Mouse (Mus musculus): ENCODE measurements around the gene Midn. TPM values are rescaled to one million over a fixed set of nuclear protein-coding genes. Genes with fewer than 3 reads are reported as not detected.

The Midn gene
- polyA plus RNA-seq, 1 experiment from 2014 or later, result 3.0 TPM

- H3K27me3 ChIP-seq (ENCODE audit: insufficient read depth, low read length), result peaks cover 39% of the 10 kb centered on the region
- no peak for TF ChIP-seq EP300 (IDR thresholded peaks at IDR 0.05; ENCODE audit: low read depth)
- no peak for TF ChIP-seq CTCF (IDR thresholded peaks at IDR 0.05; ENCODE audit: low read depth)
- ATAC-seq (no peak), DNase-seq (no peak)
- no peak overlapping the region for H3K4me3 ChIP-seq (ENCODE audit: low read depth, low read length)
- H3K4me1 ChIP-seq (ENCODE audit: insufficient read depth), result peaks cover 3% of the 10 kb centered on the region; the same call in 1 of the 2 replicates
- no peaks in the 10 kb centered on the region for H3K36me3 ChIP-seq (replicated peaks; ENCODE audit: insufficient read depth, low read length)
- no peak overlapping the region for H3K4me2 ChIP-seq (ENCODE audit: low read depth, low read length)
- WGBS (ENCODE audit: insufficient replicate concordance), result 57% methylated on average over 6 of the region's 6 CpGs
- no peak overlapping the region for H3K27ac ChIP-seq (ENCODE audit: low read depth)
- no peaks in the 10 kb centered on the region for H3K9me3 ChIP-seq (ENCODE audit: low read length)
- H3K9ac ChIP-seq (replicated peaks), result no peak overlapping the region
Observed at GRCm38 (mm10) chr10:80180288-80180687, 32.2 kb downstream of the Midn start.

GRCm38 (mm10) chr10:80180823-80181222 lies 32.8 kb downstream of the Midn start:
- WGBS (ENCODE audit: insufficient replicate concordance), result 75% methylated on average over 5 of the region's 5 CpGs
- H3K9ac ChIP-seq (replicated peaks), result no peak overlapping the region

GRCm38 (mm10) chr10:80182547-80182946 lies 34.5 kb downstream of the Midn start:
- Histone ChIP-seq H3K9me3 (ENCODE audit: low read length) (no peaks in the 10 kb centered on the region), H3K36me3 (replicated peaks; ENCODE audit: insufficient read depth, low read length) (no peaks in the 10 kb centered on the region), H3K27me3 (ENCODE audit: insufficient read depth, low read length) (peaks cover 57% of the 10 kb centered on the region), H3K4me3 (ENCODE audit: low read depth, low read length) (no peak overlapping the region), H3K4me2 (ENCODE audit: low read depth, low read length) (no peak overlapping the region), H3K9ac (replicated peaks) (no peak overlapping the region), H3K4me1 (ENCODE audit: insufficient read depth) (peaks cover 3% of the 10 kb centered on the region; the same call in 1 of the 2 replicates), H3K27ac (ENCODE audit: low read depth) (no peak overlapping the region)
- no peak for ATAC-seq
- no peak for DNase-seq
- WGBS (ENCODE audit: insufficient replicate concordance), result 82% methylated on average over 7 of the region's 7 CpGs
- TF ChIP-seq CTCF (IDR thresholded peaks at IDR 0.05; ENCODE audit: low read depth), result no peak
- no peak for TF ChIP-seq EP300 (IDR thresholded peaks at IDR 0.05; ENCODE audit: low read depth)

More at GRCm38 (mm10) chr10:80180823-80181222, 32.8 kb downstream of the Midn start:
- Histone ChIP-seq H3K27ac (ENCODE audit: low read depth) (no peak overlapping the region), H3K4me3 (ENCODE audit: low read depth, low read length) (no peak overlapping the region), H3K36me3 (replicated peaks; ENCODE audit: insufficient read depth, low read length) (no peaks in the 10 kb centered on the region), H3K27me3 (ENCODE audit: insufficient read depth, low read length) (peaks cover 42% of the 10 kb centered on the region), H3K4me1 (ENCODE audit: insufficient read depth) (peaks cover 3% of the 10 kb centered on the region; the same call in 1 of the 2 replicates), H3K4me2 (ENCODE audit: low read depth, low read length) (no peak overlapping the region), H3K9me3 (ENCODE audit: low read length) (no peaks in the 10 kb centered on the region)
- ATAC-seq (no peak), DNase-seq (no peak)
- no peak for TF ChIP-seq EP300 (IDR thresholded peaks at IDR 0.05; ENCODE audit: low read depth)

GRCm38 (mm10) chr10:80186649-80187048 lies 38.6 kb downstream of the Midn start:
- TF ChIP-seq EP300 (IDR thresholded peaks at IDR 0.05; ENCODE audit: low read depth) (no peak), CTCF (IDR thresholded peaks at IDR 0.05; ENCODE audit: low read depth) (no peak)
- Histone ChIP-seq H3K4me3 (ENCODE audit: low read depth, low read length) (no peak overlapping the region), H3K9me3 (ENCODE audit: low read length) (no peaks in the 10 kb centered on the region), H3K4me1 (ENCODE audit: insufficient read depth) (peaks cover 7% of the 10 kb centered on the region; the same call in 1 of the 2 replicates), H3K27ac (ENCODE audit: low read depth) (no peak overlapping the region), H3K27me3 (ENCODE audit: insufficient read depth, low read length) (peaks cover 61% of the 10 kb centered on the region), H3K36me3 (replicated peaks; ENCODE audit: insufficient read depth, low read length) (no peaks in the 10 kb centered on the region), H3K9ac (replicated peaks) (no peak overlapping the region), H3K4me2 (ENCODE audit: low read depth, low read length) (no peak overlapping the region)
- ATAC-seq (no peak), DNase-seq (no peak)
- 27% methylated on average over 27 of the region's 27 CpGs for WGBS (ENCODE audit: insufficient replicate concordance)

GRCm38 (mm10) chr10:80187739-80188138 lies 39.7 kb downstream of the Midn start:
- no peaks in the 10 kb centered on the region for H3K9me3 ChIP-seq (ENCODE audit: low read length)

GRCm38 (mm10) chr10:80188453-80189024 lies 40.5 kb downstream of the Midn start:
- no peak for TF ChIP-seq CTCF (IDR thresholded peaks at IDR 0.05; ENCODE audit: low read depth)
- 77% methylated on average over 15 of the region's 15 CpGs for WGBS (ENCODE audit: insufficient replicate concordance)
- Histone ChIP-seq H3K27ac (ENCODE audit: low read depth) (no peak overlapping the region), H3K4me3 (ENCODE audit: low read depth, low read length) (no peak overlapping the region), H3K4me1 (ENCODE audit: insufficient read depth) (peaks cover 7% of the 10 kb centered on the region; the same call in 1 of the 2 replicates), H3K9me3 (ENCODE audit: low read length) (no peaks in the 10 kb centered on the region), H3K4me2 (ENCODE audit: low read depth, low read length) (no peak overlapping the region), H3K36me3 (replicated peaks; ENCODE audit: insufficient read depth, low read length) (no peaks in the 10 kb centered on the region), H3K27me3 (ENCODE audit: insufficient read depth, low read length) (peaks cover 64% of the 10 kb centered on the region), H3K9ac (replicated peaks) (no peak overlapping the region)
- DNase-seq, result no peak
- ATAC-seq, result no peak

More at GRCm38 (mm10) chr10:80187739-80188138, 39.7 kb downstream of the Midn start:
- no peak overlapping the region for H3K27ac ChIP-seq (ENCODE audit: low read depth)
- H3K36me3 ChIP-seq (replicated peaks; ENCODE audit: insufficient read depth, low read length), result no peaks in the 10 kb centered on the region
- no peak for TF ChIP-seq CTCF (IDR thresholded peaks at IDR 0.05; ENCODE audit: low read depth)
- TF ChIP-seq EP300 (IDR thresholded peaks at IDR 0.05; ENCODE audit: low read depth), result no peak
- DNase-seq, result no peak
- no peak overlapping the region for H3K4me2 ChIP-seq (ENCODE audit: low read depth, low read length)
- 84% methylated on average over 10 of the region's 10 CpGs for WGBS (ENCODE audit: insufficient replicate concordance)
- peaks cover 7% of the 10 kb centered on the region; the same call in 1 of the 2 replicates for H3K4me1 ChIP-seq (ENCODE audit: insufficient read depth)
- H3K9ac ChIP-seq (replicated peaks), result no peak overlapping the region
- no peak overlapping the region for H3K4me3 ChIP-seq (ENCODE audit: low read depth, low read length)
- peaks cover 63% of the 10 kb centered on the region for H3K27me3 ChIP-seq (ENCODE audit: insufficient read depth, low read length)
- no peak for ATAC-seq
